ENCODE assay signal across 8 mouse cellular contexts in genomic region chr8:73353108-73353793, GRCm38 (mm10). TPM values are rescaled to one million over a fixed set of nuclear protein-coding genes. Genes with fewer than 3 reads are reported as not detected.
DNase-seq lines count a peak whose midpoint lies in the region; ATAC-seq and TF ChIP-seq lines count a peak whose summit lies in the region.

Large1 (minus strand) TSS chr8:73353540.

- intact Hi-C loops in left cerebral cortex, postnatal 36 days (cut with DNase I) = loop anchor here (5.0 to 10.0 kb wide), 4 partner anchors 346 to 1569 kb away; no protein-coding TSS in a partner anchor

- peak within 1 kb of the TSS; percentile 86 for H3K4me3 ChIP-seq in embryonic facial prominence, embryonic 12.5 days
- H3K4me3 ChIP-seq in intestine, postnatal 0 days (ENCODE audit: low read depth, low read length) = peak within 1 kb of the TSS; percentile 90
- H3K4me3 ChIP-seq in midbrain, embryonic 10.5 days = peak within 1 kb of the TSS; percentile 86

- H3K36me3 ChIP-seq in embryonic facial prominence, embryonic 12.5 days = no peaks in the 10 kb centered on the region
- H3K36me3 ChIP-seq in intestine, postnatal 0 days (ENCODE audit: control insufficient read depth, insufficient read depth) = no peaks in the 10 kb centered on the region
- H3K36me3 ChIP-seq in midbrain, embryonic 10.5 days = no peaks in the 10 kb centered on the region

- peak within 1 kb of the TSS; percentile 80 for H3K4me2 ChIP-seq in embryonic facial prominence, embryonic 12.5 days (replicated peaks)
- peak within 1 kb of the TSS; percentile 100 for H3K4me2 ChIP-seq in intestine, postnatal 0 days (replicated peaks; ENCODE audit: low read depth)

- WGBS in embryonic facial prominence, embryonic 12.5 days = under 1% methylated on average over 75 of the region's 84 CpGs
- under 1% methylated on average over 74 of the region's 84 CpGs for WGBS in intestine, postnatal 0 days
- under 1% methylated on average over 72 of the region's 84 CpGs for WGBS in midbrain, embryonic 10.5 days

- peak; percentile 39 for TF ChIP-seq CTCF in intestine, postnatal 0 days (IDR thresholded peaks at IDR 0.05; ENCODE audit: low read depth)

- H3K27me3 ChIP-seq in embryonic facial prominence, embryonic 12.5 days = no peaks in the 10 kb centered on the region
- 0 out of 2 replicates have a peak, but pooled peaks cover 4% of the 10 kb centered on the region for H3K27me3 ChIP-seq in intestine, postnatal 0 days (replicated peaks; ENCODE audit: control insufficient read depth, insufficient read depth, low read length)
- peaks cover 4% of the 10 kb centered on the region; the same call in 1 of the 2 replicates for H3K27me3 ChIP-seq in midbrain, embryonic 10.5 days (ENCODE audit: low read depth, poor library complexity, severe bottlenecking)

- ATAC-seq in embryonic facial prominence, embryonic 12.5 days (ENCODE audit: insufficient number of reproducible peaks, insufficient read depth, low FRiP score, low TSS enrichment) = peak; percentile 100
- peak; percentile 86 for ATAC-seq in granulocyte monocyte progenitor cell, adult 5-6 weeks (replicated peaks; ENCODE audit: poor library complexity, severe bottlenecking)
- peak; percentile 100 for ATAC-seq in intestine, postnatal 0 days

- H3K4me1 ChIP-seq in embryonic facial prominence, embryonic 12.5 days = peaks cover 10% of the 10 kb centered on the region
- H3K4me1 ChIP-seq in intestine, postnatal 0 days (replicated peaks; ENCODE audit: control insufficient read depth, insufficient read depth, low read length) = no peaks in the 10 kb centered on the region
- H3K4me1 ChIP-seq in midbrain, embryonic 10.5 days = peaks cover 40% of the 10 kb centered on the region

- no peaks in the 10 kb centered on the region for H3K9me3 ChIP-seq in embryonic facial prominence, embryonic 12.5 days
- no peaks in the 10 kb centered on the region for H3K9me3 ChIP-seq in intestine, postnatal 0 days (ENCODE audit: control insufficient read depth)
- H3K9me3 ChIP-seq in midbrain, embryonic 10.5 days (replicated peaks) = no peaks in the 10 kb centered on the region

- H3K9ac ChIP-seq in embryonic facial prominence, embryonic 12.5 days = peak within 1 kb of the TSS; percentile 89
- H3K9ac ChIP-seq in intestine, postnatal 0 days (ENCODE audit: low read depth, low read length) = peak within 1 kb of the TSS; percentile 77

- DNase-seq in adrenal gland, postnatal 25 days = peak; percentile 97
- DNase-seq in left cerebral cortex, postnatal 36 days (ENCODE audit: low spot score in 2 of 2) = peak; percentile 99
- peak; percentile 98 for DNase-seq in midbrain, embryonic 10.5 days (ENCODE audit: low spot score)
- peak; percentile 99 for DNase-seq in right cerebral cortex, postnatal 36 days (ENCODE audit: low spot score in 2 of 2)
- peak; percentile 96 to 98 for DNase-seq in urinary bladder, postnatal 4 days (ENCODE audit: low spot score in 2 of 2)

- H3K27ac ChIP-seq in embryonic facial prominence, embryonic 12.5 days = peak within 1 kb of the TSS; percentile 93
- peak within 1 kb of the TSS; percentile 78 for H3K27ac ChIP-seq in intestine, postnatal 0 days (ENCODE audit: low read depth, low read length)
- H3K27ac ChIP-seq in midbrain, embryonic 10.5 days (replicated peaks) = peak within 1 kb of the TSS; percentile 96

RNA-seq across cellular contexts. Expression of gene Large1, which starts in this region (rescaled TPM):
- total RNA-seq in adrenal gland, postnatal 25 days (2021) = 25.3 and 30.3 TPM in 2 replicates
- 10.9 and 11.5 TPM in 2 replicates for polyA plus RNA-seq in embryonic facial prominence, embryonic 12.5 days (2016; fragmentation: Nextera tagmentation; extraction: Ambion mirVana)
- total RNA-seq in granulocyte monocyte progenitor cell, adult 5-6 weeks (2014; fragmentation: Nextera tagmentation) = 1.9 and 3.6 TPM in 2 replicates
- total RNA-seq in granulocyte monocyte progenitor cell, adult 5-6 weeks (2017) = 1.4 and 2.8 TPM in 2 replicates
- 2.8 and 3.2 TPM in 2 replicates for polyA plus RNA-seq in intestine, postnatal 0 days (2015; fragmentation: Nextera tagmentation; extraction: Ambion mirVana)
- 100 to 1,000 TPM; 151 to 163 TPM for total RNA-seq in left cerebral cortex, postnatal 36 days (2021)
- polyA plus RNA-seq in midbrain, embryonic 10.5 days (2016; fragmentation: Nextera tagmentation; extraction: Ambion mirVana) = 5.8 and 6.6 TPM in 2 replicates

Comparison
In these comparisons a context has a peak if more than half of its experiments do, and no peak if none do; other contexts are left out.
1. Peak in every context shown above with its lines: DNase-seq, ATAC-seq, H3K4me3 ChIP-seq and H3K27ac ChIP-seq.